Mouse (Mus musculus) NIH3T3 (cell line): ENCODE measurements around the gene Ifi27l2b.
A peak's percentile ranks its signal among the peaks of the same experiment; 100 is the strongest.

ENCODE experiments used
- DNase-seq: peaks from one replicate; pipeline ENCODE4 v3.0.0-alpha.2; 2012; ENCODE audit warnings: low read depth

Gene Ifi27l2b

GRCm38 (mm10) chr12:103434861-103435260, 22.2 kb downstream of the Ifi27l2b start:
- no peak for DNase-seq

- DNase-seq = peak; percentile 92
These were observed 22.9 kb downstream of the Ifi27l2b start, which contains the start of gene Ifi27 for GRCm38 (mm10) chr12:103433986-103434731. TSS of gene Ifi27 (plus strand) at chr12:103434211.

GRCm38 (mm10) chr12:103433430-103433829, 23.6 kb downstream of the Ifi27l2b start:
- DNase-seq = peak; percentile 38

- DNase-seq = no peak
These were observed 30.3 kb downstream of the Ifi27l2b start for GRCm38 (mm10) chr12:103426710-103427109.

- DNase-seq = peak; percentile 99
These were observed 31.1 kb downstream of the Ifi27l2b start, which contains the start of gene Ddx24 for GRCm38 (mm10) chr12:103425729-103426470. TSS of gene Ddx24 (minus strand) at chr12:103425830.

- no peak for DNase-seq
These were observed 31.9 kb downstream of the Ifi27l2b start for GRCm38 (mm10) chr12:103425016-103425728.

GRCm38 (mm10) chr12:103408144-103408543, 48.9 kb downstream of the Ifi27l2b start:
- DNase-seq = no peak

GRCm38 (mm10) chr12:103407720-103408119, 49.3 kb downstream of the Ifi27l2b start, which contains the start of gene 9330161L09Rik:
TSS of gene 9330161L09Rik (minus strand) at chr12:103407820.
- no peak for DNase-seq

GRCm38 (mm10) chr12:103404131-103404530, 52.9 kb downstream of the Ifi27l2b start:
- DNase-seq = no peak
